Mouse (Mus musculus): ENCODE data around the gene Zfp740. TPM values are rescaled to one million over a fixed set of nuclear protein-coding genes. Genes with fewer than 3 reads are reported as not detected.

Zfp740 gene
- total and polyA plus RNA-seq, 3 experiments = 16.2 to 32.8 (median 31.6) TPM

DNA sequence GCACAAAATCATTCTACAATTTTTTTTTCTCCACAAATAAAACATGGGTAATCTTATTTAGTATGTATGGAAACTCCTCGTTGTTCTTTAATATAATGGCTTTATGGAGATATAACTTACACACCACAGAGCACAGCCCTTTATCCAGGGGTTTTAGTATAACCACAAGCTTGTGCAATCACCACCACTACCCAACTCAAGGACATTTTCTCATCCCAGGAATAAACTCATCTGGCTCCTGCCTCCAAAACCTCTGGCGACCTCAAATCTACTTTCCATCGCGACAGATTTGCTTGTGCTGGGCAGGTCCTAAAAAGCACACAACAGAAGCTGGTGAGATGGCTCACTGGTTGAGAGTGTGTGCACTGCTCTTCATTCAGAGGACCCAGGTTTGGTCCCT is 9.4 kb upstream of the Zfp740 start:
- WGBS = 70% methylated on average over 4 of the region's 4 CpGs
- no peak overlapping the region for H3K4me3 ChIP-seq
- no peaks in the 10 kb centered on the region for H3K27me3 ChIP-seq (ENCODE audit: control insufficient read depth, insufficient read depth, low read length)
- TF ChIP-seq CTCF (IDR thresholded peaks at IDR 0.05) = no peak
- no peak for TF ChIP-seq POLR2A (IDR thresholded peaks at IDR 0.05; ENCODE audit: insufficient read depth, low read depth, low read length)
- TF ChIP-seq EP300 (IDR thresholded peaks at IDR 0.05; ENCODE audit: insufficient read depth, low read depth, low read length) = no peak
- no peaks in the 10 kb centered on the region for H3K79me2 ChIP-seq (replicated peaks; ENCODE audit: control insufficient read depth, insufficient read depth, low read length)
- no peak overlapping the region for H3K9ac ChIP-seq (ENCODE audit: low read depth, low read length)
- H3K27ac ChIP-seq = no peak overlapping the region
- H3K36me3 ChIP-seq (ENCODE audit: control insufficient read depth, insufficient read depth, low read length) = no peaks in the 10 kb centered on the region
- intact Hi-C loops (cut with DNase I) = no loop called here
- no peaks in the 10 kb centered on the region; the same call in 1 of the 2 replicates for H3K4me1 ChIP-seq (ENCODE audit: control insufficient read depth, insufficient read depth, low read length)
- no peak for DNase-seq

DNA sequence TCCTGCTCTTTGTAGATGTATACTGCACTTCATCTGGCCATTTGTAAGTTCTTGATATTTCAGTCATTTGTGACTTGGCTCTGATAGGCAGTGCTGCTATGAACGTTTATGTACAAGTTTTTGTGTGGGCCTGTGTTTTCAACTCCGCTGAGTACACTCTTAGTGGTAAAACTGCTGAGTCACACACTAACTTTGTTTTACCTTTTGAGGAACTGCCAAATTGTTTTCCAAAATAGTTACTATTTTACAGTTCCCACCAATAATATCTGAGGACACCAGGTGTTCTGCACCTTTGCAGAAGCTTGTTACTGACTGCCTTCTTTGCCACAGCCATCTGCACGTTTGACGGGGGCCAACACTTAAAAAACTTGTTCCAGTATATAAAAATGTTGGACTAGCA is 8.6 kb upstream of the Zfp740 start:
- H3K79me2 ChIP-seq (replicated peaks; ENCODE audit: control insufficient read depth, insufficient read depth, low read length) = no peaks in the 10 kb centered on the region
- 79% methylated on average over 4 of the region's 4 CpGs for WGBS
- no peaks in the 10 kb centered on the region; the same call in 1 of the 2 replicates for H3K4me1 ChIP-seq (ENCODE audit: control insufficient read depth, insufficient read depth, low read length)
- no peak overlapping the region for H3K27ac ChIP-seq
- TF ChIP-seq EP300 (IDR thresholded peaks at IDR 0.05; ENCODE audit: insufficient read depth, low read depth, low read length) (no peak), POLR2A (IDR thresholded peaks at IDR 0.05; ENCODE audit: insufficient read depth, low read depth, low read length) (no peak), CTCF (IDR thresholded peaks at IDR 0.05) (no peak)
- no peaks in the 10 kb centered on the region for H3K36me3 ChIP-seq (ENCODE audit: control insufficient read depth, insufficient read depth, low read length)
- no peak overlapping the region for H3K4me3 ChIP-seq
- no peak overlapping the region for H3K9ac ChIP-seq (ENCODE audit: low read depth, low read length)
- intact Hi-C loops (cut with DNase I) = no loop called here
- no peaks in the 10 kb centered on the region for H3K27me3 ChIP-seq (ENCODE audit: control insufficient read depth, insufficient read depth, low read length)
- DNase-seq = no peak

DNA sequence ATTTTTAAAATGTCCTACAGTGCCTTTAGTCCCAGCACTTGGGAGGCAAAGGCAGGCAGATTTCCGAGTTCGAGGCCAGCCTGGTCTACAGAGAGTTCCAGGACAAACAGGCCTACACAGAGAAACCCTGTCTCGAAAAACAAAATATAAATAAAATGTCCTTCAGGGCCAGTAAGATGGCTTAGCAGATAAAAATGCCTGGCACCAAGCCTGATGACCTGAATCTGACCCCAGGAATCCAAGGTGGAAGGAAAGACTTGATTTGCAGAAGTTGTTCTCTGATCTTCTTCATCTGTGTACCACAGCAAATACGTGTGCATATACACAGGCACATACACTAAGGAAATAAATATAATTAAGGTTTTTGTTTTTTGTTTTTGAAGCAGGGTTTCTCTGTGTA is 7.7 kb upstream of the Zfp740 start:
- Histone ChIP-seq H3K36me3 (ENCODE audit: control insufficient read depth, insufficient read depth, low read length) (no peaks in the 10 kb centered on the region), H3K27ac (no peak overlapping the region), H3K9ac (ENCODE audit: low read depth, low read length) (no peak overlapping the region), H3K4me1 (ENCODE audit: control insufficient read depth, insufficient read depth, low read length) (no peaks in the 10 kb centered on the region; the same call in 1 of the 2 replicates), H3K79me2 (replicated peaks; ENCODE audit: control insufficient read depth, insufficient read depth, low read length) (no peaks in the 10 kb centered on the region), H3K4me3 (no peak overlapping the region), H3K27me3 (ENCODE audit: control insufficient read depth, insufficient read depth, low read length) (no peaks in the 10 kb centered on the region)
- 49% methylated on average over 4 of the region's 4 CpGs for WGBS
- no peak for TF ChIP-seq EP300 (IDR thresholded peaks at IDR 0.05; ENCODE audit: insufficient read depth, low read depth, low read length)
- TF ChIP-seq CTCF (IDR thresholded peaks at IDR 0.05) = no peak
- TF ChIP-seq POLR2A (IDR thresholded peaks at IDR 0.05; ENCODE audit: insufficient read depth, low read depth, low read length) = no peak
- DNase-seq = no peak
- intact Hi-C loops (cut with DNase I) = no loop called here

DNA sequence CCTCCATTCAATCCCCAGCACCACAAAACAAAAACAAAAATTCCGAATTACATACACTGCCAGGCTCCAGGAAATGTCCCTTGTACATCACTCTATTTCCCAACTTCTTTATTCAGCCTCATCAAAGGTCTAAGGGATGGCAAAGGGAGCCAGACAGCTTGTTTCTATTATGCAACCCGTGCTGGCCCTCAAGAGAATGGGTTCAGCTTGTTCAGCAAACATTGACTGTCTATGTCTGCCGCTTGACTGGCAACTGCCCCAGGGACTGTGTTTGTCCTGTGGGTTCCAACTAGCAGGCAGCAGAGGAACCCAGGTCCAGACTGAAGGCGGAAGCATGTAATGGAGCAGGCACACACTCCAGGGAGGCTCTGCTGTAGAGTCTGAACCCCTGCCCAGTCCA is 4.2 kb upstream of the Zfp740 start:
- no peaks in the 10 kb centered on the region for H3K27me3 ChIP-seq (ENCODE audit: control insufficient read depth, insufficient read depth, low read length)
- TF ChIP-seq EP300 (IDR thresholded peaks at IDR 0.05; ENCODE audit: insufficient read depth, low read depth, low read length) (no peak), CTCF (IDR thresholded peaks at IDR 0.05) (no peak), POLR2A (IDR thresholded peaks at IDR 0.05; ENCODE audit: insufficient read depth, low read depth, low read length) (no peak)
- H3K79me2 ChIP-seq (replicated peaks; ENCODE audit: control insufficient read depth, insufficient read depth, low read length) = no peaks in the 10 kb centered on the region
- no peak overlapping the region for H3K4me3 ChIP-seq
- no peak overlapping the region for H3K9ac ChIP-seq (ENCODE audit: low read depth, low read length)
- no peak overlapping the region for H3K27ac ChIP-seq
- WGBS = 80% methylated on average over 4 of the region's 4 CpGs
- no peak for DNase-seq
- intact Hi-C loops (cut with DNase I) = no loop called here
- H3K4me1 ChIP-seq (ENCODE audit: control insufficient read depth, insufficient read depth, low read length) = no peaks in the 10 kb centered on the region
- H3K36me3 ChIP-seq (ENCODE audit: control insufficient read depth, insufficient read depth, low read length) = peaks cover 2% of the 10 kb centered on the region

DNA sequence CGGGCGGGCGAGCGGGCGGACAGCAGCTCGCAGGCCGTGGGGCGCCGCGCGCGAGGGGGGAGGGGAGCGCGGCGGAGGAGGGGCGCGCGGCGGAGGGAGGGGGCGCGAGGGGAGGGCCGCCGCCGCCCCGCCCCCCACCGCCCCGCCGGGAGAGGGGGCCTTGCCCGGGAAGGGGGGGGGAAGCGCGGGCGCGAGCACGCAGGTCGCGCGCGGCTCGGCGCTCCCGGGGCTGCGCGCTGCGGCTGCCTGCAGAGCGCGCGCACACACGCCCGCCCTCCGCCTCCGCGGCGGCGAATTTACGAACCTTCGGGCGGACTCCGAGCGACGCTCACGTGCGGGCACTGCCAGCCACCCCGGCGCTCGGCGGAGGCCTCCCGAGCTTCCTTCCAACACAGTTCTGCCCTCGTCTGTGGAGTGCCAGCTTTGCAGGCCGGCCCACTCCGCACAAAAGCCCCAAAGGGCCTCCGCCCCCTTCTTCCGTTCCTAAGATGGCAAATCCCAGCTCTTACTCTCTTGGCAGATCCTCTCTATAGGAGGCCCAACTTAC is 859 bp downstream of the Zfp740 start:
- Histone ChIP-seq H3K27ac (peak overlapping the region; percentile 82), H3K79me2 (replicated peaks; ENCODE audit: control insufficient read depth, insufficient read depth, low read length) (peaks cover 3% of the 10 kb centered on the region; the same call in 1 of the 2 replicates), H3K4me3 (peak overlapping the region; percentile 73), H3K9ac (ENCODE audit: low read depth, low read length) (peak overlapping the region; percentile 99), H3K27me3 (ENCODE audit: control insufficient read depth, insufficient read depth, low read length) (no peaks in the 10 kb centered on the region), H3K4me1 (ENCODE audit: control insufficient read depth, insufficient read depth, low read length) (peaks cover 9% of the 10 kb centered on the region), H3K36me3 (ENCODE audit: control insufficient read depth, insufficient read depth, low read length) (peaks cover 21% of the 10 kb centered on the region)
- DNase-seq = peak; percentile 85 to 86
- under 1% methylated on average over 29 of the region's 72 CpGs for WGBS
- no peak for TF ChIP-seq CTCF (IDR thresholded peaks at IDR 0.05)
- no peak for TF ChIP-seq EP300 (IDR thresholded peaks at IDR 0.05; ENCODE audit: insufficient read depth, low read depth, low read length)
- no peak for TF ChIP-seq POLR2A (IDR thresholded peaks at IDR 0.05; ENCODE audit: insufficient read depth, low read depth, low read length)
- intact Hi-C loops (cut with DNase I) = loop anchor here (2.0 kb wide), 2 partner anchors 25 to 43 kb away; no protein-coding TSS in a partner anchor

DNA sequence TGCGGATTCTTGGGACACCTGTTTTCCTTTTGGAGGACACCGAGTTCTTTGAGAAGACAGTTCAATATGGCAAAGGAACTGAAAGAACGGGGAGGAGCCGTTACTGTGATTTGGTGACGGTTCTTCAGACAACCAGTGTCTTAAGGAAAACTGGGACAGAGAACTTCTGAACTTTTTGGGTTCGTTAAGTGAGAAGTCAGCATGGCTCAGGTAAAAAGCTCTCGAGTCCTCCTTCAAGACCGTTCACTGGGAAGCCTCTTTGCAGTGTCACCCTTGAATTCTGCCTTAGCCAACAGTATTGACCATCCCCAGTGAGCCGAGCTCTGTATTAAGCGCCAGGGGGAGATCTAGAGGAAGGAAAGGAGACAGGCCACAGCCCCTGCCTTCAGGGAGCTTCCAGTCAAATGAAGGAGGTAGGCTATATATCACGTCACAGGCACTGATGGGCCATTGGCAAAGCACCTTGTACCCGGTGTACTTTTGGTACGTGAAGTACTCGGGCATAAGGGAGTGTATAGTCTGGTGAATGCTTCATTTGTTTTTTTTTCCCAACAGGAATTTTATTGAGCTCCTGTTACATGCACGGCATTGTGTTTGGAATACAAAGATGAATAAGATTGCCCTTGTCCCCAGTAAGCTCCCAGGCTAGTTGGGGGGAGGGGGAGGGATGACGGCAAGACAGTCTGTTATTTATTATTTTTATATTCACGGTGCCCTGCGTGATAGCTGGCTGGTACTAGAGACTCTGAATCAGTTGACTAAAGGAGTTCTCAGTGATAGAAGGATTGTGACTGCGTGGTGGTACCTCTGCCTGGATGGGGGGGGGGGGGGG is 1.8 kb downstream of the Zfp740 start, which contains the start of gene Csad:
Csad (minus strand) TSS at position 51 of the 832 bp plus-strand sequence.
- Histone ChIP-seq H3K4me1 (ENCODE audit: control insufficient read depth, insufficient read depth, low read length) (peaks cover 9% of the 10 kb centered on the region), H3K27ac (peak within 1 kb of the TSS; percentile 82), H3K27me3 (ENCODE audit: control insufficient read depth, insufficient read depth, low read length) (no peaks in the 10 kb centered on the region), H3K9ac (ENCODE audit: low read depth, low read length) (peak within 1 kb of the TSS; percentile 99), H3K36me3 (ENCODE audit: control insufficient read depth, insufficient read depth, low read length) (peaks cover 21% of the 10 kb centered on the region), H3K79me2 (replicated peaks; ENCODE audit: control insufficient read depth, insufficient read depth, low read length) (peaks cover 3% of the 10 kb centered on the region; the same call in 1 of the 2 replicates), H3K4me3 (peak within 1 kb of the TSS; percentile 73)
- TF ChIP-seq CTCF (IDR thresholded peaks at IDR 0.05) (no peak), POLR2A (IDR thresholded peaks at IDR 0.05; ENCODE audit: insufficient read depth, low read depth, low read length) (no peak), EP300 (IDR thresholded peaks at IDR 0.05; ENCODE audit: insufficient read depth, low read depth, low read length) (no peak)
- DNase-seq = no peak
- intact Hi-C loops (cut with DNase I) = loop anchor here (2.0 kb wide), 2 partner anchors 26 to 42 kb away; no protein-coding TSS in a partner anchor
- WGBS = 50% methylated on average over 19 of the region's 19 CpGs

All from heart, adult 2 months (tissue).